Mouse (Mus musculus): ENCODE measurements at regions not wholly inside any gene's neighbourhood (a gene's known extent, or its start where the extent isn't known, plus 50 kb on each side); places are given as distances from the start of the nearest gene placed in this dataset.

DNA sequence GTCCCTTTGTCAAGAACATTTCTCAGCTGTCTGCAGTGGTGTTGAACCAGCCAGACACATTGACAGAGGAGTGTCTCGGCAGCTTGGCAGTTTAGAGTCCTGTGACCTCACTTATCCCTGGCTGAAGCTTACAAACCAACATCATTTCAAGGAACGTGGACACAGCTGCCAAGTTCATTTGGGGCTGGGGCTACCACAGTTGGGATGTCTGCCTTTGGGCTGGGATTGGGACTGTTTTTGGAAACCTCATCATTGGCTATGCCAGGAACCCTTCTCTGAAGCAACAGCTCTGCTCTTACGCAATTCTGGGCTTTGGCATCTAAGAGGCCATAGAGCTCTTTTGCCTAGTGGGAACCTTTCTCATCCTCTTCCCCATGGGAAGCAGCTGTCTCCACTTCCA, 200.4 kb downstream of the Gm15262 start:
- no peak for DNase-seq

GRCm38 (mm10) chrX:161511341-161511740, 205.5 kb upstream of the Rai2 start:
- DNase-seq, result no peak

GRCm38 (mm10) chrX:161523432-161524256, 193.2 kb upstream of the Rai2 start:
- no peak for DNase-seq

GRCm38 (mm10) chrX:161524257-161524646, 192.6 kb upstream of the Rai2 start:
- no peak for DNase-seq

DNA sequence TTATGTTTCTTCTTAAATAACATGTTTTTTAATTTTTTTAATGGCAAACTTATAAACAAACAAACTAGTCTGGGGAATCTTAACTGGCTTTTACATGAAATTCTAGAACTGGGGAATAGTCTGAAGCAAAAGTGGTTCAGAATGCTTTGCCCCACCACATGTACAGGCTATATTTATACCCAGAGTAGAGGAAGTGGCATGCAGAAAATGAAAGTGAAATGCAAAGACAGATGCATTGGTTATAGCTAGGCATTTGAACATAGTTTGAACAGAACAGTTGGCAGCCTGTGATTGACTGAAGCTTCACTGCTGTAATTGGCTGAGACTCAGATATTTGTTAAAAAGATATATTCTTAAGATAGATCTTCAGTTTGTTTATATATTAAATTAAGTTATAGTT, 179.6 kb upstream of the Rai2 start:
- no peak for DNase-seq

DNA sequence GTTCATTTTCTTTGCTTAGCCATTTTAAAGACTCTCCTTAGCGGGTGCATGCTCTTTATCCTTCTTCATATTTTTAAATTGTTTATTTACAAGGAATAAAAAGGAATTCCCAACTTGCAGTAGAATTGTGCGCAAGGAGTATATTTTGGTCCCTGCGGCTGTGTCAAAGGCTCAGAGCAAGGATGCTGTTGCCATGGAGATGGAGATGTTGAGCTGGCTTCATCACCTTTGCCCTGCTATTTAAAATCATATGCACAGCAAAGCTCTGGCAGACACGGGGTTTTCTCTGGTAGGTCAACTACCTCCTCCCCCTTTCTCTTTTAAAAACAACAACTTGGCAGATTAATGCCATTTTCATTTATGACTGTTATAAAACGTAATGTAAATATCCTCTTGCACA, 160.0 kb upstream of the Rai2 start:
- no peak for DNase-seq

- DNase-seq, result no peak
These were observed 158.4 kb upstream of the Rai2 start for GRCm38 (mm10) chrX:161558511-161558910.

GRCm38 (mm10) chrX:161566435-161566834, 150.4 kb upstream of the Rai2 start:
- DNase-seq, result no peak

DNA sequence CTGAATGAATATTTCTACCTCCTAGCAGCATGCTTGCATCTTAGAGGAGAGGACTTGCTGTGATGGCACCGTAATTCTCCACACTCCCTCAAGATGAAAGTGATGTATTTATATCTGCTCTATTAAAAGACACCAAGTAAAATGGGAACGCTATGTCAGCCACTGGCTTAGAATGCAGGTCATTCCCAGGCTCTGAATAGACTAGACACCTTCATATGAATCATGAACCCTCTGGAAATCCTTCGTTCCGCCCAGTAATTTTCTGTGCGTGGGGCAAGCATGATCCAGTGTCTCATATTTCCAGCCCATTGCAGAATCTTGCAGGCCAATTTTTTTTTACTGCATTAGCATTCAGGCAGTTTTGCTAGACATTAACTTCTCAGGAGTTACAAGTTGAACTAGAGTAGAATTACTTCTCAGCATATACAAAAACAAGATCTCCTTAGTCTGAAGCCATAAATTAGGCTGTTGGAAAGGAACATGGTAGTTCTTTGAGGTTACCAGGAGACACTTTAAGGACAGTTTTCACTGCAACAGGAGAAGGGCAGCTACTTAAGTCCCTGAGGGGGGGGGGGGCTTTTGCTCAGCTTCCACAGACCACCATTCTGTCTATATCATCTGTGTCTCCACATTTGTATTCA, 134.7 kb upstream of the Rai2 start:
- no peak for DNase-seq

DNA sequence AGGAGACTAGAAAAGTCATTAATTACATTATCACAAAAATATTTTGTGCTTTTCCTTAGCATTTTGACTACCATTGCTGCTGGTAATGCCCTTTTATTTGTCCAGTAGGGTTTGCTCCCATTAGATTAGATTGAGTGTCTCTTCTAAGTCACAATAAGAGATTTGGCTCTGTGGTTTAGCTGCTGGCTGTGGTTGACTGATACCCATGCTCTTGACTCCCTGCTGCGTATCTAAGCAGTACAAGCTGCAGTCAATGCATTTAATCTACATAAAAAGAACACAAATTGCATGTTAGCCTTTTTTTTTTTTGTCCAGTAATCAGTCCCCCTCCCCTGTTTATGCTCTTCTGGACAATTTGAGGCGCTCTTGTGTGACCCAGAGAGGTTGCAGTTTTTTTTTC, 133.0 kb upstream of the Rai2 start:
- no peak for DNase-seq

DNA sequence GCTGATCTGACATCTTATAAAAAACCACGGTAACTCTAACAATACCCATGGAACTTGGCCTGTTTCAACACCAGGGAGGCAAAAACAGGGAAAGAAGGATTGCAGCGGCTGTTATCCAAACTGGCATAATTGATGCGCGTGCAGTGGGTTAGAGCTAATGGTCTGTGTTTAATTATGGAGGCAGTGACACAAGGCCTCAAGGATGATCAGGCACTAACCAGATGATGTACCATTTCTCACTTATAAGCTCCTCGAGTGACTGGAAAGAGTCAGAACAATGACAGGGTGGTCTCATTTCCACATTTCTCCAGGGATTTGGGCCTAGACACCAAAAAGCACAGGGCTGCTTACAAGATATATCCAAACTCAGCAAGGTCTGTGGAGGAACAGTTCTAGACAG, 83.0 kb upstream of the Rai2 start:
- no peak for DNase-seq

DNA sequence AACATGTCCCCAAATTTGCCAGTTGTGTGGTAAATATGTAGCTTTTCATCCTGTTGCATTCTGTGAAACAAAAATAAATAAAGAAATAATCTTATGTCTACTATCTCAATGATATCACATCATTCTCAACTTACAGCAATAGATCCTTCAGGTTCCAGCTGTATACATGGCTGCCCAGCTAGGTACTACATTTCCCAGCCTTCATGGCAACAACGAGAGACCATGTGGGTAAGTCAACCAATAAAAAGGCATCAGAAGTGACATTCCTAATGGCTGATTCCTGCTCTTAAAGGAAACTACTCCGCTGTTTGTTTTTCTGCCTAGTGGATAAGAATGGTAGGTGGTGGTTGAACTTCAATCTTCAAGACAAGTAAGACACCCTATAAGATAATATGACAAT, 82.5 kb upstream of the Rai2 start:
- peak in 1 of 2 experiments; percentile 8 for DNase-seq

- no peak for DNase-seq
These were observed 81.2 kb upstream of the Rai2 start for GRCm38 (mm10) chrX:161635678-161636077.

DNA sequence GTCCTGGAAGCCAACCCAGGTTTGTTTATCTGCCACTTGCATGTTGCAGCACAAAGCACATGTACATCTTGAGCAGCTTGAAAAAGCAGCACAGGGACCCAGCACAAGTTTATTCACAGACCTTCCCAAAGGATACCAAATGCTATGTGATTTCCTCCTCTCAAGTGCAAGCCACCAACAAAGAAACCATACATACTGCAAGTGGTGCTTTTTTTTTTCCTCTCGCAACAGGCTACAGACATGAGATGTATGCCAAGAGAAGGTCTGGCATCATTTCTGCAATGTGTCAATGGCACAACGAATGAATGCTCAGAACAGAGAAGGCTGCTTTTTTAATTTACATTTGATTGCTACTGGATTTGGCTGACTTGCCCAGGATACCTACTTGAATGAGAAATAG, 63.8 kb upstream of the Rai2 start:
- DNase-seq, result no peak

GRCm38 (mm10) chrX:161660106-161660505, 56.8 kb upstream of the Rai2 start:
- DNase-seq, result peak; percentile 62 to 64

DNA sequence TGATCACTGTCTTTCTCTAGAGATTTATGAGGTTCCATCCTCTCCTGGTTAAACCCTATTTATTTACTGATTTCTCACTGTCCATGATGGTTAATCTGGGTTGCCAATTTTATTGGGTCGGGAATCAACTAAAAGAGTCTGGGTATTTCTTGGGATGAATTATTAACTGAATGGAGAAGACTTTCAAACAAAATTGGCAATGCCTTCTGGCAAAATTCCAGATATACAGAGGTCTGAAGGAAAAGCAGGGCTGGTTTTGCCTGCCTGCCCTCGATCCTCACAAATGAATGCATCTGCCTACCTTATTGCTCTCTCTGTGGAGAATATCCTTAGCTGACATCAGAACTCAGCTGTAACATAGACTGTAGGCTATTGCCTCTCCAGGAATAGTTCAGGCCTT, 54.9 kb upstream of the Rai2 start:
- DNase-seq, result peak; percentile 5 to 56
